Mouse (Mus musculus) cerebellum, adult 11-12 months (tissue): ENCODE measurements around the gene Ccdc185.

ENCODE experiments used
- DNase-seq: peaks from one replicate; pipeline ENCODE4 v3.0.0; 2022

The Ccdc185 gene

DNA sequence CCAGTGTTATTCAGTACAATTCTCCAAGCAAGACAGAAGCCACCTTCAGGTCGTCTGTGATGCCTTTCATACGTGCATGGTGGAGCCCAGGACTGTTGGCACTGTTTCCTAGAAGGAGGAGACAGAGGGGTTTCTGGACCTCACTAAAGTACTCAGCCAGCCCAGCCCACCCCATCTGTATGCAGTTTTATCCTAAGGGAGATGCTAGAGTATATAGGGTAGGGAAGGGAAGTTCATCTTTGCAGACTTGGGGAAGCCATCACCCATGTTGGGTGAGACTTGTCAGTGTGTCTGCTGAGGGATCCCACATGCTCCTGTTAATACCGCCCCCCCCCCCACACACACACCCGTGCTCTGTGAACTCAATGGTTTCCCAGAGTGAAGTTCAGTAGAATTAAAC, 13.1 kb downstream of the Ccdc185 start:
- no peak for DNase-seq

DNA sequence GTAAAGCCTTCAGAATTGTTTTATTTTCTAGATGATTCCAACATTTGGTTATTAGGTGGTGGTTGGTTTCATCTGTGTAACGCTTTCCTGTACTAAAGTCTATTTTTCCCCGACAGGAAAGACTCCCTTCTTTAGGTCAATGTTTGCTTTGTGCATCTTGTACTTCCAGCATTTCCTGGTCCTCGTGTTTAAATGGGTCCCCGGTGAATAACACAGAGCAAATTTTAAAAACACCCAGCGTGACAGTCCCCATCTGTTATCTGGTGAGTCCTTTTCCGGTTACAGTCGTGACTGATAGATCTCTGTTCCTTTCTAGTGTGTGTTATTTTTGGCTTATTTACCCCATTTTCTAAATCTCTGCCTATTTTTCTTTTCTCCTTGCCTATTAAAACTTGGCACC, 16.3 kb downstream of the Ccdc185 start:
- no peak for DNase-seq

DNA sequence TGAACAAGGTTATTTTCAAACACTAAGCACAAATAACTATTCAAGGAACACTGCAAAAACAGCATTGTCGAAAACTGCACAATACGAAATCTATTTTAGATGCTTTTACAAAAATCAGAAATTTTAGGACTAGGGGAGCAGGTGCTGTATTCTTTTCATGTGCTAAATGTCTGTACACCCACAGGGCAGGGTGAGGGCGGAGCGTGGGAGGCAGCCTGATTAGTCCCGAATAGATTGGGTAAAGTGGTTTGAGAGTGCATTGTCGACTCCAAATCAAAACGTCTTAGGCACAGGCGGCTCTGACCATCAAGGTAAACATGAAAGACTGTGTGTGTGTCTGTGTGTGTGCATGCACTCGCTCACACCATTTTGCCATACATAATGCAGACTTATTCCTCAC, 20.0 kb downstream of the Ccdc185 start:
- DNase-seq = no peak

DNA sequence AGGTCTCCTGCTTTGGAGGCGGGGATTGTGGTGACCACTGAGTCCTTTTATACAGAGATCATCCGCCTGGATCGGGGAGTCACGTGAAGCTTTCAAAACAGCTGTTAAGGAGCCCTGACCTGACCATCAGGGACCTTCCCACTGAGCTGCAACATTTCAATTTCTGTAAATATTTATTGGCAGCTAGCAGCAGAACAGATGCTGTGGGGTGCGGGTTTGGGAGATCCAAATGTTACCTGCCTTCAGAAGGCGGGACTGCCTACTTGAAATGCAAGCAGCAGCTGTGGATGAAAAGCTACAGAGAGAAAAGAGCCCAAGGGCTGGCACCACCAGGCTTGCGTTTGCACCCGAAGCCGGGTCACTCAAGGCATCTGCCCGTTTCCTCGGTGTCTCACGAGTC, 21.4 kb downstream of the Ccdc185 start:
- no peak for DNase-seq

DNA sequence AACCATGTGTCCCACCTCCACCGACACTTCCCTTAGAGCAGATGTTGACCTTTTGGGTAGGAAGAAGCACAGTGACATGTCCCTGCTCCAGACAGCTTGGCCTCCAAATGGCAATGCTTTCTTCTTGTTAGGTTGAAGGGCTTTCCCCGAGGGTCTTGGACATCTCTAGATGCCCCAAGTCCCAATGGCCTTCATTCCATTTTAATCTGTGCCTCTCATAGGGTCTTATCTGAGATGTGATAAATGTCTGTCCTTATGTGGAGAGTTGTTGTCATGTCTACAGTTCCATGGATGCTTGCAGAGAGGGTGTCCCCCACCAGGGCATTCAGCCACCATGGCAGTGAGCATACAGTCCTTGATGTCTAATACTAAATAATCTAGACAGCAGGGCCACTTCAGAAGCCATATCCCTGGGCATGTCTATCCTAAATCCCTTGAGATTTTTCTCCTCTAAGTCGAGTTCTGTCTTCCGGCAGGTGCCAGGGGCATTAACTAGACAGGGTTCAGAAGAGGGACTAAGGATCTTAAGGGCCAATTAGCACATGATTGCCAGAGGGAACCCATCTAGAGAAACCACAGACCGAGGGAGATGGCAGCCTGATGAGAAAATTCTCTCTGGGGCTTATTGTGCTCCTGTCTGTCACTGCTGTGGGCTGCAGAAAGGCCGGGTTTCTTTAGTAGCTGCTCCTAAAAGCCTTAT, 34.6 kb downstream of the Ccdc185 start:
- DNase-seq = no peak

DNA sequence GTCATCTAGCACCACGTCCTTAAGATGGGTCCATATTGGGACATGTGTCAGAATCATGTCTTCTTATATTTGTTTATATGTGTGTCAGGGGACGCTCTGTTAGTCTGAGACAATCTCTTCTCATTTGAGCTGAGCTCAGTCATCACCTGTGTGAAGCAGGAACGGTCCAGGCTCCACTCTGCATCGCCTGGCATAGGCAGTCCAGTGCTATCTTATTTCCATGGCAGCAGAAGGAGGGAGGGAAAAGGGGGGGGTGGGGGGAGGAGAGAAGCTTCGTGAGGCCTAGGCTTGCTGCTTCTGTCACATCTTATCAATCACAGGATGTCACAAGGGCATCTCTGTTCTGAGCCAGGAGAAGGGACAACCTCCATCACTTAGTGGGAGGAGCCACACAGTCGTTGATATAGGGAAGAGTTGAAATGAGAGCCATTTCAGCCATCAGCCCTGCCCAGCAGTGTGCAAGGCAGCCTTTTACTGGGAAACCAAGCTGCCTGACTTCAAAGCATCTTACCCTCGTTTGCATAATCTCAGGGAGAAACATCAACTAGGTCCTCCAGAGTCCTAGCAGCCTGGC, 37.5 kb downstream of the Ccdc185 start:
- DNase-seq = no peak

DNA sequence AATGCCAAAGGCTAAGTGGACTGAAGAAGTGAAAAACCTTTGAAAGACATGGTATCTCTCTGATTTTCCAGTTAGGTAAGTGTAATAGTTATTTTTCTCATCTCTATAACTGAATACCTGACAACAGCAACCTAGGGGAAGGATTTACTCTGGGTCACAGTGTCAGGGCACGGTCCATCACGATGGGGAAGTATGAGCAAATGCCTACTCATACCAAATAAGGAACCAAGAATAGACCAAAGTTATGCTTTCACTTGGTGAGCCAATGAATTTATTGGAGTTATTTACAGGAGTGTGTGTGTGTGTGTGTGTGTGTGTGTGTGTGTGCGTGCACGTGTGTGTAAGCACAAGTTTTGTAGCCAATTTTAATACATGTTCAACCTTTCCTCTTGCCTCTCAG, 41.5 kb downstream of the Ccdc185 start:
- no peak for DNase-seq

DNA sequence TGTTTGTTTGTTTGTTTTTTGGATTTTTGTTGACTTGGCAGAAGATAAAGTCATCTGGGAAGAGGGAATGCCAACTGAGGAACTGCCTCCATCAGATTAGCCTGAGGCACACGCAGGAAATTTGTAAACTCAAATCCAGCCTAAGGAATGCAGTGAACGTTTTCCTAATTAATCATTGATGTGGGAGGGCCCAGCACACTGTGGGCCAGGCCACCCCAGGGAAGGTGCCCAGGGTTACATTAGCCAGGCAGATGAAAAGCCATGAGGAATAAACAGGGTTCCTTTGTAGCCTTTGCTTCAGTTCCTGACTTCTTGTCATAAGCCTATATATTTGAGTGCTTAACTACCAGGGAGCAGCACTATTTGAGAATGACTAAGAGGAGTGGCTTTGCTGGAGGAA, 44.1 kb downstream of the Ccdc185 start:
- DNase-seq = no peak

DNA sequence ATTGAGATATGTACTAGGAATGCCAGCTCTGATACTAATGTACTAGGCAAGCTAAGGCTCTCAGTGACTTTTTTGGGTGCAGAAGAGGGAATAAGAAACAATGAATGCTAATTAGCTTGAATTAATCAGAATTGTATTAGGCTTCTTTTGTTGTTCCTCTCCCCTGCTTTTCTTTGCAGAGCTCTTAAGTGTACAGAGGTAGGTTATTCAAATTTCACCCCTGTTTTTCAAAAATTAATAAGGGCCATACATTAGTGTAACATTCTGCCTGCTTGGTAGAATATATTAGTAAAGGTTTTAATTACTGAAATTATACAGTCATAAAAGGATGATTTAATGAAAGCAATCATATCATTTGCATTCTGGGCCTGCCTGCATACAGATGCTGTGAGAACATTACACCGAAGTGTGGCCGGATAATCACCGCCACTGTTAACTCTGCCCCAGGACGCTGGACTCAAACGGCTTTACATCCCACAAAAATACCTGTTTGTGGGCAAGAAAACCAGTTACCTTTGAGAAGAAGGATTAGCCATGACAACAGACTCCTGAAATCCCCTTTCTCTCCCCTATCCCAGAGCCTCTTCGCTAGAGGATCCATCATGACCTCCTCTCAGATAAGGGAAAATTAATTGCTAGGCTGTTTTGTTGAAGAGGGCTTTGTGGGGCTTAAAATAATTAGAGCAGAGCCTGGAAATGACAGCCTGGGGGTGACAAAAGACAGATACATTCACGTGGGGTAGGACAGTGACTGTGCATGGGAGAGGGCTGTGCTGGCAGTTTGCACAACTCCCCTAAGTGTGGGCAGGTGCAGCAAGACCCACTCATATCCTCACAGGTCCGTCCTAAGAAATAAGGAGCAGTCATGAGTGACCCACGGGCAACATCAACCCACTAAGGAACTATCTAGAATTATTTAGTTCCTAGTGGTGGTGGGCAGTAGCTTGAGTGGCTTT, 49.3 kb downstream of the Ccdc185 start:
- DNase-seq = no peak
